Mouse (Mus musculus): ENCODE data around the gene Aff2.

GRCm38 (mm10) chrX:69666145-69666677 lies 306.1 kb downstream of the Aff2 start:
- TF ChIP-seq CTCF (IDR thresholded peaks at IDR 0.05; ENCODE audit: borderline replicate concordance, control insufficient read depth, extremely low read depth, insufficient read depth, low read length, poor library complexity) (no peak), POLR2A (IDR thresholded peaks at IDR 0.05; ENCODE audit: control insufficient read depth, extremely low read depth, insufficient read depth, low read length, poor library complexity) (no peak)
